Mouse (Mus musculus) myocyte (in vitro differentiated cells): ENCODE data around the gene Rph3al.

Source experiments
- CEBPB ChIP-seq: IDR thresholded peaks from 2 replicates; pipeline ENCODE4 v1.6.1; 2011; ENCODE audit warnings: mild to moderate bottlenecking, moderate library complexity; ENCODE audit not compliant: poor library complexity, insufficient read depth, severe bottlenecking
- MAX ChIP-seq: IDR thresholded peaks from one replicate; pipeline ENCODE4 v1.6.1; 2011; ENCODE audit warnings: low read depth, mild to moderate bottlenecking, control low read depth
- POLR2A ChIP-seq: IDR thresholded peaks from one replicate; pipeline ENCODE4 v1.6.1; 2011; ENCODE audit warnings: low read depth, mild to moderate bottlenecking, control low read depth, moderate library complexity; ENCODE audit not compliant: insufficient read length
- POLR2AphosphoS2 ChIP-seq: IDR thresholded peaks from one replicate; pipeline ENCODE4 v1.6.1; 2011; ENCODE audit warnings: low read depth, control low read depth; ENCODE audit not compliant: insufficient read length
- TCF12 ChIP-seq: IDR thresholded peaks from one replicate; pipeline ENCODE4 v1.6.1; 2011; ENCODE audit warnings: mild to moderate bottlenecking, control low read depth; ENCODE audit not compliant: poor library complexity, insufficient read depth, severe bottlenecking

- TF ChIP-seq POLR2A (no peak), CEBPB (no peak), TCF12 (no peak), POLR2AphosphoS2 (no peak), MAX (no peak)
These were observed 102.5 kb downstream of the Rph3al start for GRCm38 (mm10) chr11:75835587-75836239.
